Comparison of ENCODE assay signal across 9 mouse cellular contexts in genomic region chr7:19802995-19803394, GRCm38 (mm10). TPM values are rescaled to one million over a fixed set of nuclear protein-coding genes. Genes with fewer than 3 reads are reported as not detected.
DNase-seq lines count a peak whose midpoint lies in the region; ATAC-seq and TF ChIP-seq lines count a peak whose summit lies in the region.
"Had no signal": no experiment of that assay in that cellular context is flagged by ENCODE, and none has a peak within 500 bp of the region (broad histone marks: within the 10 kb centered on the region; RNA-seq: fewer than 3 reads in every experiment).

No protein-coding gene starts in this region.

- H3K4me1 ChIP-seq in heart, embryonic 11.5 days (ENCODE audit: control insufficient read depth, insufficient read depth, low read length) = no peaks in the 10 kb centered on the region
- H3K4me1 ChIP-seq in E14TG2a.4 (replicated peaks; ENCODE audit: low read depth, low read length) = peaks cover 18% of the 10 kb centered on the region
- no peaks in the 10 kb centered on the region for H3K4me1 ChIP-seq in midbrain, embryonic 16.5 days (ENCODE audit: control insufficient read depth, insufficient read depth, low read length)
- H3K4me1 ChIP-seq: limb, embryonic 12.5 days had no signal

- no peak overlapping the region for H3K4me3 ChIP-seq in heart, embryonic 11.5 days (ENCODE audit: low read depth, low read length)
- no peak overlapping the region for H3K4me3 ChIP-seq in E14TG2a.4 (replicated peaks; ENCODE audit: low read length)
- no peak overlapping the region for H3K4me3 ChIP-seq in midbrain, embryonic 16.5 days (ENCODE audit: low read depth, low read length)
- H3K4me3 ChIP-seq: limb, embryonic 12.5 days had no signal

- peak; percentile 95 for DNase-seq in heart, adult 11 months
- DNase-seq in cerebellum, postnatal 14 days = peak; percentile 79 to 87
- DNase-seq in heart, postnatal 14 days = peak; percentile 80 to 91
- peak; percentile 54 to 79 for DNase-seq in left cerebral cortex, postnatal 14 days (ENCODE audit: low spot score in 2 of 2)
- DNase-seq in testis, postnatal 10 days (ENCODE audit: low spot score) = peak; percentile 90

- peaks cover 2% of the 10 kb centered on the region; the same call in 1 of the 2 replicates for H3K27me3 ChIP-seq in heart, embryonic 11.5 days (ENCODE audit: control insufficient read depth, insufficient read depth, low read length)
- H3K27me3 ChIP-seq in E14TG2a.4 (ENCODE audit: insufficient read depth, low read length) = no peaks in the 10 kb centered on the region
- no peaks in the 10 kb centered on the region for H3K27me3 ChIP-seq in midbrain, embryonic 16.5 days (ENCODE audit: control insufficient read depth, insufficient read depth, low read depth, low read length)

- no peak overlapping the region for H3K27ac ChIP-seq in heart, embryonic 11.5 days (ENCODE audit: low read depth, low read length)
- no peak overlapping the region for H3K27ac ChIP-seq in midbrain, embryonic 16.5 days (ENCODE audit: low read length)
- H3K27ac ChIP-seq: limb, embryonic 12.5 days had no signal

- intact Hi-C loops in heart, postnatal 14 days (cut with DNase I) = loop anchor here (1.0 kb wide), 1 partner anchor 40 kb away; no protein-coding TSS in a partner anchor
- intact Hi-C loops in left cerebral cortex, postnatal 14 days (cut with DNase I) = loop anchor here (1.0 to 5.0 kb wide), 2 partner anchors 40 to 69 kb away; no protein-coding TSS in a partner anchor

- TF ChIP-seq CTCF in E14TG2a.4 (conservative IDR thresholded peaks at IDR 0.05; ENCODE audit: low read length) = peak; percentile 78

- 21% methylated on average over 7 of the region's 7 CpGs for WGBS in heart, embryonic 11.5 days (ENCODE audit: insufficient replicate concordance)
- 20% methylated on average over 5 of the region's 7 CpGs for WGBS in midbrain, embryonic 16.5 days

- no peak overlapping the region for H3K9ac ChIP-seq in heart, embryonic 11.5 days (ENCODE audit: low read depth, low read length)
- H3K9ac ChIP-seq in midbrain, embryonic 16.5 days (ENCODE audit: low read depth, low read length) = no peak overlapping the region
- H3K9ac ChIP-seq: limb, embryonic 12.5 days had no signal

- H3K9me3 ChIP-seq in heart, embryonic 11.5 days (replicated peaks; ENCODE audit: control insufficient read depth, low read length) = no peaks in the 10 kb centered on the region
- H3K9me3 ChIP-seq in E14TG2a.4 (ENCODE audit: low read length) = no peaks in the 10 kb centered on the region
- H3K9me3 ChIP-seq in midbrain, embryonic 16.5 days (replicated peaks; ENCODE audit: control insufficient read depth, low read length, poor library complexity, severe bottlenecking) = no peaks in the 10 kb centered on the region

- H3K4me2 ChIP-seq in heart, embryonic 11.5 days = no peak overlapping the region
- H3K4me2 ChIP-seq in midbrain, embryonic 16.5 days (ENCODE audit: low read length) = no peak overlapping the region
- H3K4me2 ChIP-seq: limb, embryonic 12.5 days had no signal

- no peak for ATAC-seq in heart, embryonic 11.5 days (replicated peaks; ENCODE audit: insufficient number of reproducible peaks, low FRiP score, low TSS enrichment)
- ATAC-seq in midbrain, embryonic 16.5 days = peak; percentile 65; the same call in 1 of the 2 replicates

- no peaks in the 10 kb centered on the region for H3K36me3 ChIP-seq in heart, embryonic 11.5 days (ENCODE audit: control insufficient read depth, insufficient read depth, low read length)
- peaks cover 11% of the 10 kb centered on the region for H3K36me3 ChIP-seq in E14TG2a.4 (ENCODE audit: insufficient read depth, low read length)
- H3K36me3 ChIP-seq in midbrain, embryonic 16.5 days (ENCODE audit: control insufficient read depth, insufficient read depth, low read length) = no peaks in the 10 kb centered on the region
- H3K36me3 ChIP-seq: limb, embryonic 12.5 days had no signal

RNA-seq across cellular contexts. Expression of gene Cblc, which starts 6.4 kb away (rescaled TPM):
- polyA plus RNA-seq in heart, embryonic 11.5 days (2014; fragmentation: Nextera tagmentation; extraction: Ambion mirVana) = 0.20 and 0.24 TPM in 2 replicates
- total RNA-seq in heart, postnatal 14 days (2021) = not detected
- total RNA-seq in left cerebral cortex, postnatal 14 days (2021) = not detected
- polyA plus RNA-seq in midbrain, embryonic 16.5 days (2015; fragmentation: Nextera tagmentation; extraction: Ambion mirVana) = 0.44 and 0.49 TPM in 2 replicates

RNA-seq across cellular contexts. Expression of gene Bcl3, which starts 19.6 kb away (rescaled TPM):
- 1.0 and 1.5 TPM in 2 replicates for polyA plus RNA-seq in heart, embryonic 11.5 days (2014; fragmentation: Nextera tagmentation; extraction: Ambion mirVana)
- total RNA-seq in heart, postnatal 14 days (2021) = 1 to 10 TPM; 3.9 to 4.5 TPM
- 1 to 10 TPM in 1 of 2 experiments, not detected in 1; 1.2 TPM for total RNA-seq in left cerebral cortex, postnatal 14 days (2021)
- polyA plus RNA-seq in midbrain, embryonic 16.5 days (2015; fragmentation: Nextera tagmentation; extraction: Ambion mirVana) = 0.65 and 1.0 TPM in 2 replicates

RNA-seq across cellular contexts. Expression of gene Bcam, which starts 32.2 kb away (rescaled TPM):
- polyA plus RNA-seq in heart, embryonic 11.5 days (2014; fragmentation: Nextera tagmentation; extraction: Ambion mirVana) = 163 and 173 TPM in 2 replicates
- 100 to 1,000 TPM; 225 to 236 TPM for total RNA-seq in heart, postnatal 14 days (2021)
- total RNA-seq in left cerebral cortex, postnatal 14 days (2021) = 10 to 100 TPM; 10.7 to 11.0 TPM
- polyA plus RNA-seq in midbrain, embryonic 16.5 days (2015; fragmentation: Nextera tagmentation; extraction: Ambion mirVana) = 10.5 and 14.0 TPM in 2 replicates

RNA-seq across cellular contexts. Expression of gene Gm19345, which starts 48.8 kb away (rescaled TPM):
- polyA plus RNA-seq in heart, embryonic 11.5 days (2014; fragmentation: Nextera tagmentation; extraction: Ambion mirVana) = not detected in 2 replicates
- total RNA-seq in heart, postnatal 14 days (2021) = not detected
- 1 to 10 TPM; 3.0 to 4.1 TPM for total RNA-seq in left cerebral cortex, postnatal 14 days (2021)
- polyA plus RNA-seq in midbrain, embryonic 16.5 days (2015; fragmentation: Nextera tagmentation; extraction: Ambion mirVana) = 21.3 and 23.9 TPM in 2 replicates

RNA-seq across cellular contexts. Expression of gene Nectin2, which starts 52.7 kb away (rescaled TPM):
- 87.0 and 100 TPM in 2 replicates for polyA plus RNA-seq in heart, embryonic 11.5 days (2014; fragmentation: Nextera tagmentation; extraction: Ambion mirVana)
- 10 to 100 TPM; 37.2 to 39.7 TPM for total RNA-seq in heart, postnatal 14 days (2021)
- 10 to 100 TPM; 11.6 to 15.2 TPM for total RNA-seq in left cerebral cortex, postnatal 14 days (2021)
- 55.3 and 56.7 TPM in 2 replicates for polyA plus RNA-seq in midbrain, embryonic 16.5 days (2015; fragmentation: Nextera tagmentation; extraction: Ambion mirVana)

Comparison
In these comparisons a context has a peak if more than half of its experiments do, and no peak if none do; other contexts are left out.
1. RNA of gene Bcam, which starts 32.2 kb away (total RNA-seq): 225 to 236 TPM in heart, postnatal 14 days; 10.7 to 11.0 TPM in left cerebral cortex, postnatal 14 days; every median in the first group is over 10 times any median in the second.
2. Peak in every context shown above with its lines, with median percentiles within 50 percentile points of each other: DNase-seq.